Mouse (Mus musculus): ENCODE measurements around the gene Col9a2.

- TF ChIP-seq CTCF (IDR thresholded peaks at IDR 0.05; ENCODE audit: low read depth, low read length), result no peak
- no peak for TF ChIP-seq POLR2A (IDR thresholded peaks at IDR 0.05; ENCODE audit: extremely low read depth, insufficient read depth, low read length)
Measured at GRCm38 (mm10) chr4:121040323-121040722, 1.1 kb downstream of the Col9a2 start.
